Mouse (Mus musculus): ENCODE results near the gene Bmpr1b.

Gene Bmpr1b

GRCm38 (mm10) chr3:142114762-142115316 is 54.4 kb downstream of the Bmpr1b start:
- in situ Hi-C loops (cut with MboI; ENCODE audit: low sequenced_read_pairs), result no loop called here

GRCm38 (mm10) chr3:142114190-142114589 is 55.0 kb downstream of the Bmpr1b start:
- in situ Hi-C loops (cut with MboI; ENCODE audit: low sequenced_read_pairs), result no loop called here

DNA sequence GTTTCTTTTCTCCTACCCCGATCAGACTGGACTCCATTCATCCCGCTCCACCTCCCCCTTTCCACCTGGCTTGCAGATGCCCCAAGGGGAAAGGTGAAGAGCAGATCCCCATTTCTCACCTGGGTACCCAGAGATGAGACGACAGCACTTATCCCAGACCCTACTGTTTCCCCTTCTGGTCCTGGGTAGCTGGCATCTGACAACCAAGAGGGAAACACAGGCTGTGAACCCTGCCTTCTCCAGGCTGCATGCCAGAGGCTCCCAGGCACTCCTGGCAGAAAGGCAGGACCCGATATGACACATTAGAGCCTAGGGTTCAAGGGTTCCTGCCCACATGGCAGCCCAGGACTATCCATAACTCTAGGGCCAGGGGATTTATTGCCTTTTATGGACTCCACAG is 56.0 kb downstream of the Bmpr1b start:
- in situ Hi-C loops (cut with MboI; ENCODE audit: low sequenced_read_pairs), result no loop called here

DNA sequence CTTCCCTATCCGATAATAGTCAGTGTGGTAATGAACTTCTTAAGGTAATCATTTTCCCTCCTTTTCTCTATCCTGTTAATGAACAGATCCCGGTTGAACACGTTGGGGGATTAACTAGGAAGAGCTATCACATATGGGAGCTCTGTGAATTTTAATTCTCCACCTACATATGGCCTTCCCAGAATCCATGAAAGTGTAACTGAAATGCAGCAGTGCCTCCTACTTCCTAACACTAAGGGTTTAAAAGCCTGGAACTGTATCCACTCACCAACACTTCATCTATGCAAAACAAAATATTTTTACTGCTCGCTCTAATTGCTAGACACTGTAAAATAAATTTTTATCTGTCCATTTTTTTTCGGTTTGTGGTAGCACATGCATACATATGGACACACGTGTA is 63.0 kb downstream of the Bmpr1b start:
- in situ Hi-C loops (cut with MboI; ENCODE audit: low sequenced_read_pairs), result no loop called here

- in situ Hi-C loops (cut with MboI; ENCODE audit: low sequenced_read_pairs), result no loop called here
Observed at GRCm38 (mm10) chr3:142104027-142104805, 65.0 kb downstream of the Bmpr1b start.

- in situ Hi-C loops (cut with MboI; ENCODE audit: low sequenced_read_pairs), result no loop called here
Observed at GRCm38 (mm10) chr3:142103622-142104021, 65.6 kb downstream of the Bmpr1b start.

- in situ Hi-C loops (cut with MboI; ENCODE audit: low sequenced_read_pairs), result no loop called here
Observed at GRCm38 (mm10) chr3:142099151-142099550, 70.1 kb downstream of the Bmpr1b start.

GRCm38 (mm10) chr3:142094049-142094448 is 75.2 kb downstream of the Bmpr1b start:
- in situ Hi-C loops (cut with MboI; ENCODE audit: low sequenced_read_pairs), result no loop called here

- in situ Hi-C loops (cut with MboI; ENCODE audit: low sequenced_read_pairs), result no loop called here
Observed at GRCm38 (mm10) chr3:142089684-142090083, 79.5 kb downstream of the Bmpr1b start.

DNA sequence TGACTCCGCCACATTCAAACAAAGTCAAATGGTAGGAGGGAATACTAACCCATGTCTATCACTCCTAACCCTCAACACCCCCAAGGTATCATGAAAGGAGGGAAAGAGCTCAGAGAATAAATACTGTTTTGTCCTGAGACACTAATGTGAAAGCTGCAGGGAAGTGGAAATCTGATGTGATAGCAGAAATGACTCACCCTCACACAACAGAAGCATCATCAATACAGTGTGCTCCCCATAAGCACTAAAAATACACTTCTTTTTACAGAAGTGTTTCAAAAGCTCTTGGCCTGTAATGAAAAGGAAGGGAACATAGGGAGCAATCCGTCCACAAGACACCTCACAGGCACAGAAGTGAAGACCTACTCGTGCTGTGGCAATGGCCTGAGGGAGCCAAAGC is 83.3 kb downstream of the Bmpr1b start:
- in situ Hi-C loops (cut with MboI; ENCODE audit: low sequenced_read_pairs), result no loop called here

GRCm38 (mm10) chr3:142084091-142084490 is 85.1 kb downstream of the Bmpr1b start:
- in situ Hi-C loops (cut with MboI; ENCODE audit: low sequenced_read_pairs), result no loop called here

DNA sequence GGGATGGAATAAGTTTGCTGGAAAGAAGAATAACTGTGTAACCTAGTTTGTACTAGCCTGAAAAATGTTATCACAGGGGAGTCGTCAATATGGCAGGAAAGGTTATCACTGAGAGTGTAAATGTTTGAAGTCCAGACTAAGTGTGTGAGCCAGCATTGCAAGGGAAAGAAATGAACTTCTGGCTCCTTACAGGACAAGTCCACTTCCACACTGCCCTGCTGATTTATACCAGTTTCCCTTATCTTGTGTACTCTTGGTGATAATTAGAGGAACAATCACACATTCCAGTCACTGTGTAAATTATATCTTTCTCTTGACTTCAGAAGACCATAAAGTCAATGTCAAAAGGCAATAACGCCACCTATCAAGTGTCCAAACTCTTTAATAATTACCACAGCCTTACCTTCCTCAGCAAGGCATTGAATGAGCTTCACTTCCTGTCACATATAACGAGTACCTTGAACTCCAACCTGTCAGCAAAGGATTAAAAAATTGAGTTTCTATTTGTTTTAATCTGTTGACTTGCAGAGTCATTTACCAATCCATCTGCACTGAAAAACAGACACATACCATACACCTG is 91.4 kb downstream of the Bmpr1b start:
- in situ Hi-C loops (cut with MboI; ENCODE audit: low sequenced_read_pairs), result no loop called here

- in situ Hi-C loops (cut with MboI; ENCODE audit: low sequenced_read_pairs), result no loop called here
Observed at GRCm38 (mm10) chr3:142071601-142072000, 97.6 kb downstream of the Bmpr1b start.

GRCm38 (mm10) chr3:142066792-142067346 is 102.4 kb downstream of the Bmpr1b start:
- in situ Hi-C loops (cut with MboI; ENCODE audit: low sequenced_read_pairs), result no loop called here

- in situ Hi-C loops (cut with MboI; ENCODE audit: low sequenced_read_pairs), result no loop called here
Observed at GRCm38 (mm10) chr3:142065111-142065510, 104.1 kb downstream of the Bmpr1b start.

DNA sequence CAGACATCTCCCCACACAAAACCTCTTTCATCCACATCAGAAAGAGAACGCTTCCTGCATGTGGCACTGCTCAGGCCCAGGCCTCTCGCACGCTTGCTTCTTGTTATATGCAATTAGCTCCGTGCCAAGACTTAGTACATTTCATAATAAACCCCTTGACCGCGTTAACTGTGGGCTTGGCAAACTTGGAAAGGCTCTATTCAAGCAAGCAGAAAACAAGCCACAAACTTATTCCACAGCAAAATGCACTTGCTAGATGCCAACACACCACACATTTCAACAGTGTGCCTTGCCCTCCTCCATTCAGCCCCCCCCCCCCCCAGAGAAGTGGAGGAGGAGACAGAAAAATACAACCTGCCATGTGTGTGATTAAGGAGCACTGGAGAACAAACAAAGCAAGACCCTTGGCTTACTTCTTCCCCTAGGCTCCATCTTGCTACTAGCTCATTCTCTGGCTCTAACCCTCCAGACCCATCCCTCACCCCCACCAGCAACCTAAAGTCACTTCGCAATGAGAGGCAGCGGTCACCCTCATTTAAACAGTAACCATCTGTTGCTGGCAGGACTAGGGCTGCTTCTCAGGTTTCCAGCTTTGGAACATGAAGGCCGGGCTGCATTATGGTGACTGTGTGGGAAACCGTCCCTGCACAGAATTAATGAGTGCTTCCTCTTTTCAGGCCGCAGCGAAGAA is 105.5 kb downstream of the Bmpr1b start:
- in situ Hi-C loops (cut with MboI; ENCODE audit: low sequenced_read_pairs), result no loop called here

- in situ Hi-C loops (cut with MboI; ENCODE audit: low sequenced_read_pairs), result no loop called here
Observed at GRCm38 (mm10) chr3:142061267-142061666, 108.0 kb downstream of the Bmpr1b start.

DNA sequence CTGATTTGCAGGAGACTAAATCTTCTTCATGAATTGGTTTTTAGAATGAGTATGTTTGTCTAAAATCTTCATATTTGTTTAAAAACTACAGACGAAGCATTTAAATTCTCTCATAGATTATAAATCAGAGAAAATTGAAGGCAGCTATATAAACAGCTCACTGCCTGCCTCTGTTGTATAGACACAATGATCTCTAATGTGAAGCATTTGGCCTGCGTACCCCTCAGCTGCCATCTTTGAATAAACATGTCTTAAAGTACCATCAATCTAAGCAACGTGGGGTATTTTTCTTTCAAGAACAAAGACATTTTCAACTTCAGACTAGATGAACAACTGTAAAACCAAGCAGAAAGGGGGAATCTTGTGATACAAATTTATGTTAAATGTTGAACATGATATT is 109.3 kb downstream of the Bmpr1b start:
- in situ Hi-C loops (cut with MboI; ENCODE audit: low sequenced_read_pairs), result no loop called here

DNA sequence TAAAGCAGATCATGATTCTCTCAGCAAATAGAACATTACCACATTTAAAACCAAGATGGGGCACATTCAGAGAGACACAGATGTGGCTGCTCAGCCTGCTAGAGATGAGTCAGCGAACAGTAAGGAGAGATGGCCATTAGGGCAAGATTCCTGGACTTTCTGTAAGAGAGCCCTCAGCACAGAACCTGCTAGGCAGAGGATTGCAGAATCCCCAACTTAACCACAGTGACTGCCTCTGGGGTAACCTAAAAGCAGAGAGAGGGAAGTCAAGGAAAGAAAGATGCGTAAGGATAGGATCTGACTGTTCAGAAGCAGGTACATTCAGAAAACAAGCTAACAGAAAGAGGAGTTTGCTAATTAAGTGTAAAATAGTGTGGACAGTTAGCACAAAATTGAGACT is 118.5 kb downstream of the Bmpr1b start:
- in situ Hi-C loops (cut with MboI; ENCODE audit: low sequenced_read_pairs), result no loop called here

- in situ Hi-C loops (cut with MboI; ENCODE audit: low sequenced_read_pairs), result no loop called here
Observed at GRCm38 (mm10) chr3:142049610-142050009, 119.6 kb downstream of the Bmpr1b start.

GRCm38 (mm10) chr3:142049093-142049492 is 120.1 kb downstream of the Bmpr1b start:
- in situ Hi-C loops (cut with MboI; ENCODE audit: low sequenced_read_pairs), result no loop called here
